Mouse (Mus musculus) bone marrow, adult 2 months (tissue): ENCODE data around the gene Chchd6.

ENCODE experiments used
- CTCF ChIP-seq: fragments of 200-500 bp; IDR thresholded peaks from 2 replicates; pipeline ENCODE4 v1.5.1; 2011; ENCODE audit warnings: low read length, control low read depth; ENCODE audit not compliant: control insufficient read depth, insufficient read depth
- POLR2A ChIP-seq: fragments of 200-500 bp; IDR thresholded peaks from 2 replicates; pipeline ENCODE4 v1.6.1; 2011; ENCODE audit warnings: low read depth, mild to moderate bottlenecking, control low read depth, low read length, borderline replicate concordance; ENCODE audit not compliant: control insufficient read depth

DNA sequence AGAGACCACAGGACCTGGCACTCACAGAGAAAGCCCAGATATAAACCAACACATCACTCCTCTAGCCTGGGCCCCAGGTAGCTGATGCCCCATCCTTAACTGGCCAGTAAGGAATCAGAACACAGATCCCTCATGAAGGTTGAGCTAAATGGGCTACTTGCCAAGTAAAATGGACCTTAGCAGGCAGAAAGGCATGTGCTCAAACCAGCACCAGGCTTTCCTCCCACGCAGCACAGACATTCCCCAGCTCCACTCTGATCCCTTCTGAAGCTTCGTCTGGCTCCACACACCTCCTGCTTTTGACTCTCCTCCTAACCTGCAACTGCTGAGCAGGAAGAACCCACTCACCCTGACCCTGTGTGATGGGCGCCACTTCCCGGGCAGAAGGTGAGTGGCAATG lies 253.5 kb downstream of the Chchd6 start:
- TF ChIP-seq POLR2A (no peak), CTCF (no peak)
